Mouse (Mus musculus) hindbrain, postnatal 0 days (tissue): ENCODE data around the gene Ldlr. TPM values are rescaled to one million over a fixed set of nuclear protein-coding genes. Genes with fewer than 3 reads are reported as not detected.

ENCODE experiments used
- ATAC-seq: fragments of 200-750 bp; cut with Nextera tagmentation; 2 replicates; pipeline ENCODE4 v1.8.0; 2017; ENCODE audit warnings: mild to moderate bottlenecking, moderate TSS enrichment, moderate library complexity
- DNase-seq: peaks from one replicate; pipeline ENCODE4 v3.0.0-alpha.2; 2015; ENCODE audit warnings: low spot score
- H3K27ac ChIP-seq: fragments of 300-500 bp; sonication (generic); 2 replicates; pipeline ENCODE4 v1.5.1; 2014; ENCODE audit warnings: mild to moderate bottlenecking
- H3K27me3 ChIP-seq: fragments of 300-500 bp; sonication (generic); 2 replicates; pipeline ENCODE4 v1.6.1; 2014; ENCODE audit warnings: low read length, mixed read lengths; ENCODE audit not compliant: insufficient read depth
- H3K36me3 ChIP-seq: fragments of 300-500 bp; sonication (generic); 2 replicates; pipeline ENCODE4 v1.6.1; 2014; ENCODE audit warnings: low read length, mixed read lengths; ENCODE audit not compliant: insufficient read depth
- H3K4me1 ChIP-seq: fragments of 300-500 bp; sonication (generic); 2 replicates; pipeline ENCODE4 v1.6.1; 2014; ENCODE audit warnings: antibody characterized with exemption, low read length, mixed read lengths; ENCODE audit not compliant: insufficient read depth
- H3K4me2 ChIP-seq: fragments of 300-500 bp; sonication (generic); 2 replicates; pipeline ENCODE4 v1.6.1; 2014; ENCODE audit warnings: low read depth, mild to moderate bottlenecking, low read length, moderate library complexity, mixed read lengths
- H3K4me3 ChIP-seq: fragments of 300-500 bp; sonication (generic); 2 replicates; pipeline ENCODE4 v1.5.1; 2014; ENCODE audit warnings: low read length
- H3K9ac ChIP-seq: fragments of 300-500 bp; sonication (generic); replicated peaks from 2 replicates; pipeline ENCODE4 v1.6.1; 2014; ENCODE audit warnings: mild to moderate bottlenecking, low read length, moderate library complexity, mixed read lengths
- H3K9me3 ChIP-seq: fragments of 300-500 bp; sonication (generic); 2 replicates; pipeline ENCODE4 v1.6.1; 2016; ENCODE audit warnings: low read length, mixed read lengths
- CTCF ChIP-seq: IDR thresholded peaks from 2 replicates; pipeline ENCODE4 v1.5.1; 2016; ENCODE audit warnings: antibody characterized with exemption, control low read depth, low read depth
- WGBS: fragments of 180-500 bp; shearing (Covaris S2); extraction: QIAGEN DNeasy Blood & Tissue Kit; methylation state at CpG from one replicate; pipeline ENCODE4 v1.1.7; 2014; 5-methylcytosine and 5-hydroxymethylcytosine counted together
- polyA plus RNA-seq: library from polyadenylated mRNA; unstranded; fragments of >200 nt; fragmentation: Nextera tagmentation; extraction: Ambion mirVana; gene quantifications from 2 replicates; pipeline ENCODE4 v1.2.1, GENCODE M21; 2015
- total RNA-seq: library from RNA; depleted of rRNA; stranded (reverse); fragments of >200 nt; gene quantifications from 2 replicates; pipeline ENCODE4 v1.2.3, GENCODE M21; 2014

The Ldlr gene
- total and polyA plus RNA-seq, 2 experiments from 2014 or later = 10.7 to 28.4 TPM

- no peak for DNase-seq
- WGBS = 57% methylated on average over 10 of the region's 10 CpGs
- Histone ChIP-seq H3K4me1 (no peaks in the 10 kb centered on the region), H3K4me3 (no peak overlapping the region), H3K36me3 (peaks cover 20% of the 10 kb centered on the region), H3K9ac (no peak overlapping the region), H3K9me3 (no peaks in the 10 kb centered on the region), H3K27ac (no peak overlapping the region), H3K4me2 (no peak overlapping the region), H3K27me3 (no peaks in the 10 kb centered on the region)
- ATAC-seq = no peak
- TF ChIP-seq CTCF = no peak
Observed at GRCm38 (mm10) chr9:21752252-21752792, 29.0 kb downstream of the Ldlr start.

- H3K9me3 ChIP-seq = no peaks in the 10 kb centered on the region
- no peak overlapping the region for H3K4me2 ChIP-seq
- no peaks in the 10 kb centered on the region for H3K27me3 ChIP-seq
- DNase-seq (no peak), ATAC-seq (no peak)
- H3K4me3 ChIP-seq = no peak overlapping the region
- no peaks in the 10 kb centered on the region for H3K4me1 ChIP-seq
- H3K27ac ChIP-seq = no peak overlapping the region
- no peak for TF ChIP-seq CTCF
- peaks cover 7% of the 10 kb centered on the region; the same call in 1 of the 2 replicates for H3K36me3 ChIP-seq
- WGBS = 60% methylated on average over 2 of the region's 2 CpGs
- H3K9ac ChIP-seq = no peak overlapping the region
Observed at GRCm38 (mm10) chr9:21754003-21754402, 30.7 kb downstream of the Ldlr start.

GRCm38 (mm10) chr9:21754516-21755321 is 31.4 kb downstream of the Ldlr start:
- no peak overlapping the region for H3K27ac ChIP-seq
- no peak for ATAC-seq
- no peak for DNase-seq
- H3K4me1 ChIP-seq = no peaks in the 10 kb centered on the region
- H3K4me3 ChIP-seq = no peak overlapping the region
- no peaks in the 10 kb centered on the region for H3K27me3 ChIP-seq
- H3K4me2 ChIP-seq = no peak overlapping the region
- H3K36me3 ChIP-seq = peaks cover under 1% of the 10 kb centered on the region; the same call in 1 of the 2 replicates
- no peak overlapping the region for H3K9ac ChIP-seq
- H3K9me3 ChIP-seq = no peaks in the 10 kb centered on the region
- TF ChIP-seq CTCF = no peak
- WGBS = 70% methylated on average over 13 of the region's 13 CpGs

- no peak for ATAC-seq
- WGBS = 57% methylated on average over 14 of the region's 14 CpGs
- H3K27me3 ChIP-seq = no peaks in the 10 kb centered on the region
Observed at GRCm38 (mm10) chr9:21758576-21759529, 35.6 kb downstream of the Ldlr start.

GRCm38 (mm10) chr9:21759718-21760117 is 36.4 kb downstream of the Ldlr start:
- Histone ChIP-seq H3K27ac (no peak overlapping the region), H3K9me3 (no peaks in the 10 kb centered on the region), H3K4me2 (peak overlapping the region; percentile 94), H3K27me3 (no peaks in the 10 kb centered on the region), H3K36me3 (no peaks in the 10 kb centered on the region), H3K9ac (peak overlapping the region; percentile 54), H3K4me1 (no peaks in the 10 kb centered on the region), H3K4me3 (peak overlapping the region; percentile 72)
- ATAC-seq (peak; percentile 30; the same call in 1 of the 2 replicates), DNase-seq (peak; percentile 19)
- no peak for TF ChIP-seq CTCF
- 1% methylated on average over 20 of the region's 20 CpGs for WGBS

More at GRCm38 (mm10) chr9:21758576-21759529, 35.6 kb downstream of the Ldlr start:
- H3K27ac ChIP-seq = no peak overlapping the region
- H3K9me3 ChIP-seq = no peaks in the 10 kb centered on the region
- H3K4me2 ChIP-seq = peak overlapping the region; percentile 94
- DNase-seq = no peak
- H3K4me3 ChIP-seq = peak overlapping the region; percentile 72
- TF ChIP-seq CTCF = no peak
- no peaks in the 10 kb centered on the region for H3K36me3 ChIP-seq
- H3K4me1 ChIP-seq = no peaks in the 10 kb centered on the region
- no peak overlapping the region for H3K9ac ChIP-seq
